Mouse (Mus musculus) CH12.LX (cell line): ENCODE data around the gene Nsf.

Experiments used
- BHLHE40 ChIP-seq: IDR thresholded peaks from 2 replicates; pipeline ENCODE4 v1.6.1; 2011; ENCODE audit warnings: mild to moderate bottlenecking, low read depth, low read length, improper control_type of control experiment
- CHD1 ChIP-seq: IDR thresholded peaks from 2 replicates; pipeline ENCODE4 v1.6.1; 2012; ENCODE audit warnings: low read depth, low read length, improper control_type of control experiment, inconsistent platforms
- EP300 ChIP-seq: IDR thresholded peaks from 2 replicates; pipeline ENCODE4 v1.6.1; 2011; ENCODE audit warnings: low read length, improper control_type of control experiment
- MAX ChIP-seq: IDR thresholded peaks from 2 replicates; pipeline ENCODE4 v1.6.1; 2011; ENCODE audit warnings: low read length, improper control_type of control experiment
- MAZ ChIP-seq: IDR thresholded peaks from 2 replicates; pipeline ENCODE4 v1.6.1; 2012; ENCODE audit warnings: low read depth, mild to moderate bottlenecking, inconsistent platforms, low read length, improper control_type of control experiment, moderate library complexity
- POLR2A ChIP-seq: IDR thresholded peaks from 2 replicates; pipeline ENCODE4 v1.6.1; 2011; ENCODE audit warnings: low read depth, mild to moderate bottlenecking, improper control_type of control experiment, low read length
- RCOR1 ChIP-seq: conservative IDR thresholded peaks from 2 replicates; pipeline ENCODE4 v1.6.1; 2012; ENCODE audit warnings: low read depth, mild to moderate bottlenecking, inconsistent platforms, low read length, improper control_type of control experiment
- SIN3A ChIP-seq: IDR thresholded peaks from 2 replicates; pipeline ENCODE4 v1.6.1; 2012; ENCODE audit warnings: low read length, improper control_type of control experiment, inconsistent platforms
- SMC3 ChIP-seq: IDR thresholded peaks from 2 replicates; pipeline ENCODE4 v1.6.1; 2011; ENCODE audit warnings: low read depth, low read length, improper control_type of control experiment
- USF1 ChIP-seq: IDR thresholded peaks from 2 replicates; pipeline ENCODE4 v1.6.1; 2014; ENCODE audit warnings: low read depth, mild to moderate bottlenecking, inconsistent platforms, low read length, improper control_type of control experiment

GRCm38 (mm10) chr11:103891781-103892180, 62.1 kb downstream of the Nsf start:
- no peak for TF ChIP-seq USF1
- no peak for TF ChIP-seq EP300
- no peak for TF ChIP-seq POLR2A
- no peak for TF ChIP-seq SIN3A
- TF ChIP-seq CHD1: no peak
- no peak for TF ChIP-seq RCOR1
- no peak for TF ChIP-seq MAZ
- no peak for TF ChIP-seq SMC3
- no peak for TF ChIP-seq MAX
- no peak for TF ChIP-seq BHLHE40
